Mouse (Mus musculus) adrenal gland, postnatal 4 days (tissue): ENCODE data around the gene AI837181. TPM values are rescaled to one million over a fixed set of nuclear protein-coding genes. Genes with fewer than 3 reads are reported as not detected.

Experiments used
- DNase-seq, 2 experiments: peaks; one replicate each; pipeline ENCODE4 v3.0.0; 2021 to 2022; ENCODE audit warnings: low spot score in 2 of 2, mixed read lengths in 2 of 2
- total RNA-seq, 2 experiments: library from RNA; stranded (reverse); gene quantifications; 2 replicates each; pipeline ENCODE4 v1.2.3; 2021

AI837181 gene
- total RNA-seq, 2 experiments from 2014 or later, result 55.1 to 56.7 TPM

DNA sequence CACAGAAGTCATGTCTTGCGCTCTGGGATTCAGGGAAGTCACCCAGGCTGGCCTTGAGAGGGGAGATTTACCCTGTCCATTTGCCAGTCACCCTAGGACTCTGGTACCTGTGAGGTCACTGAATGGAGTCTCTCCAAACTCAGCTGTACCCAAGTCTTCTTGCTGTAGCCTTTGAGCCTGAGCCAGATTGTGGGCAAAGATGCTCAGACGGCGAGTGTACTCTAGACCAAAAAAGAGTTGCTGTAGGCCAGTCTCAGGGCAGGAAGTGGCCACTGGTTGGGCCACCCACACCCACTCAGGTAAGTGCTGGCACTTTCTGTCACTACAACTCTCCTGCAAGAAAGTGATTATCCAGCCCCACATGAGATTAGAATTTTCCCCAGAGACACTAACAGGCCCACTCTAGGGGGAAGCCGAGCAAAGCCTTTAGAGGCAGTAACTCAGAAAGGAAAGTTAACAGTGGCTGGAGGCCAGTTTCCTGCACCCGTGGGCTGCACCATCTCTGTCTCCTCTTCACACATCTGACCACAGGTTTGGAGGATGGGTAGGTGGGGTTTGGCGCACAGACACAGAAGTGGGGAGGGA, 42.1 kb downstream of the AI837181 start:
- DNase-seq, result no peak

DNA sequence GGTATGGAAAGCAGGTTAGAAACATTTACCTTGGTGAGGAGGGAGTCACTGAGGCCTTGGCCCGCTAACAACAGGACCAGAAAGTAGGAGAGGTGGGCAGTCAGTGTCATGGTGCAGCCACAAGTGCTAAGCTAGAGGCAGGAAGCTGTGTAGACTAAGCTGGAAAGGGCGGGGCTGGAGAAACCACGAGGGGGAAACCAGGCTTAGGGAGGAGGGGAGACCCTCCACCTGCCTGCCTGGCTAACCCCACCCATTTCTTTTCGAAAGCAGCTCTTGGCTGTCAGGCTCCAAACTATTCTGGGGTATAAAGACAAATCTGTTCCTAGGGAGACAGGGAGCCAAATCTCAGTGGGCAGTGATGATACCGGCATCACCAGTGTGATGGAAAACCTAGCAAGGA, 43.4 kb downstream of the AI837181 start, which contains the start of gene Ctsw:
Gene Ctsw (minus strand): TSS at position 134 of the 400 bp plus-strand sequence.
- DNase-seq, result no peak

DNA sequence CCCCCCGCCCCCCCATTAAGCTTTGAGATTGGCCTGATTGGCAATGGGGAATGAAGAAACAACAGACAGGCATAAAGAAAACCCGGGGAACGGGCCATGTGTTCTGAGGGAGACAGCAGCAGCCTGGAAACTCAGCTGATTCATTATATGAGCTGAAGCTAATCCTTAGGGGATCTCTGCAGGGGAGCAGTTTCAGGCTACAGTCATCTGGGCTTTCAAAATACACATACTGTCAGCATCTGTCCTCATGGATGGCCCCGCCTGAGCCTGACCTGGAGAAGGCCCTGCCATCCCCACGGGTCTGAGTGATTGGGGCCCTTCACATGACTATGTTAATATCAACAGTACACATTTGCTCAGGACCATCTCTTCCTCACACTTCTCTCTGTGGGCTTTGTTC, 46.9 kb downstream of the AI837181 start:
- DNase-seq, result no peak

DNA sequence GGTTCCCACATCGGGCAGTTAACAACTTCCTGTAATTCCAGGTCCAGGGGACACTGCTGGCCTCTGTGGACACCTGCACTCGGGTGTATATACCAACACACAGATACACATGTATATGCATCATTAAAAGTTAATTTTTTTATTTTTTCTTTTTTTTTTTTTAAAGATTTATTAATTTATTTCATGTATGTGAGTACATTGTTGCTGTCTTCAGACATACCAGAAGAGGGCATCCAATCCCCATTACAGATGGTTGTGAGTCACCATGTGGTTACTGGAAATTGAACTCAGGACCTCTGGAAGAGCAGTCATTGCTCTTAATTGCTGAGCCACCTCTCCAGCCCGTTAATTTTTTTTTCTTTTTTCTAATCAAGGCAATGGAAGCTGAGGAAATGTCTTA, 47.9 kb downstream of the AI837181 start:
- DNase-seq, result no peak

DNA sequence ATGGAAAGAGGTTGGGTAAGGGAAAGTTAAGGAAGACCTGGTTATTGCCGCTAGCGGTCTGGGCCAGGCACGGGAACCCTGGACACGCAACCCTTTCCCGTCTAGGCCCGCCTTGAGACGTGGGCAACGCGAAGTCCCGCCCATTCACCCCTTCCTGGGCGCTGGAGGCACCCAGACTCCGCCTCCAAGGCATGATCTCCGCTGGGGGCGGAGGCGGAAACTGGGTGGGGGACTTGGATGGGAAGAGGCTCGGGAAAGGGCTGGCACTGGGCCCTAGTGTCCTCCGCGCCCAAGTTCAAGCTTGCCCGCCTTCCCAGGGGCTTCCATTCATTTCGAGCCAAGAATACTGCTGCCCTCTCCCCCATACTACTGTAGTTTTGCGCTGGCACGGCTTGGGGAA, 48.8 kb downstream of the AI837181 start, which contains the start of gene Efemp2:
Gene Efemp2 (plus strand): TSS at position 235 of the 400 bp plus-strand sequence.
- peak; percentile 43 to 73 for DNase-seq

DNA sequence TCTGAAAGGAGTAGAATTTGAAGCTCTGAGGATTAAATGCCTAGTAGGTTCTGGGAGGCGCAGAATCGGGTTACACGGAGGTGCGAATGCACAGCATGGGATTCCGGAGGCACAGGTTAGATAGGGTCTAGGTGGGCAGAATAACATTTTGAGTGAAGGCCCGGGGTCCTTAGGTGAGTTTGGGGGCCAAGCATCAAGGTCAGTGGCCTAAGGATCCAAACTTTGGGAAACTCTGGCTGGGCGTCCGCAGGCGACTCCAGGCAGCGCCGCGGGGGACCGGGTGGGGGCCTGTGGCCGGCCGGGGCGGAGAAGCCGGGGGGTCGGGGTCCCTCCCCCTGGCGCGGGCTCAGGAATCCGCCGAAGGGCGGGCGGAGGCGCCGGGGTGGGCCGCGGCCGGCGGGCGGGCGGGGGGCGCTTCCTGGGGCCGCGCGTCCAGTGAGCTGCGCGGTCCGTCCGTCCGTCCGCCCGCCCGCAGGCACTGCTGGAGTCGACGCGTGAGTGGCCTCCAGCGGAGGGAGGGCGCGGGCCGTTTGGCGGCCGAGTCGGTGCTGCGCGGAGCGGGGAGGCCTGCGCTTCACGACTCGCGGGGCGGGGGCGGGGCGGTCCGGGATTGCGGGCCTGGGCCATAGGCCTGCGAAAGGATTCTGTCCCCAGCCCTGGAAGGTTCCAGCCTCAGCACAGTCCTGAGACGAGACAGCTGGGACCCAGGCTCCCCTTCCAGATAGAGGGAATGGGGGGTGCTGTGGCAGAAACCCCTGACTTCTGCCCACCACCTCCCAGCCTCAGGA, 49.5 kb downstream of the AI837181 start:
- DNase-seq, result no peak

DNA sequence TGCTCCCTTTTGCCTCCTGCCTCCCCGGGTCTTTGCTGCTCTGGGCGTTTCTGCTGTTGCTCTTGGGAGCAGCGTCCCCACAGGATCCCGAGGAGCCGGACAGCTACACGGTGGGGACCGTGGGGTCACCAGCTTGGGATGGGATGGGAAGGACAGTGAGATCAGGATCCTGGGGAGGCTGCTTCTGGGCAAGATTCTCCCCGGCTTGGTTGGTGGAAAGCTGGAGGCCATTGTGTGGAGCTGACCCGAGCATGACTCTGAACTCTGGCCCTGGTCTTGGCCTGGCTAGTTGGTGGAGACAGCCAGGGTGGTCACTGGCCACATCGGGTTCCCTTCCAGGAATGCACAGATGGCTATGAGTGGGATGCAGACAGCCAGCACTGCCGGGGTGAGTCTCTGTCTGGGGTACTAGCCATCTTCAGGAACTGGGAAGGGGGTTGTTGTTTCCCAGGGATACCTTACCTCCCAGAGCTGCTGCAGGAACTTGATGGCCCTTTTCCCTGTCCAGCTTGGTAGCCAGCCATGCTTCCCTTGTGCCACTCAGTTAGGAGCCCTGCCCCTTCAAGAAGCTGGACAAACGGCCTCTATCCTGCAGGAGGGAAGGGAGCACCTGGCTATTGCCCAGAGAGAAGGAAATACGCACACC, 50.2 kb downstream of the AI837181 start:
- DNase-seq, result no peak

Other genes with a start within 250 kb of the AI837181 start
- 10 to 100 TPM; 35.0 to 39.4 TPM for gene Pacs1, start 152.0 kb upstream of the AI837181 start, total RNA-seq
- gene Sf3b2, start 129.7 kb upstream of the AI837181 start, total RNA-seq, result 100 to 1,000 TPM; 210 to 224 TPM
- gene Gal3st3, start 126.8 kb upstream of the AI837181 start, total RNA-seq, result under 1 TPM; 0.45 to 0.67 TPM
- gene Catsper1, start 89.4 kb upstream of the AI837181 start, total RNA-seq, result not detected
- gene Cst6, start 75.6 kb upstream of the AI837181 start, total RNA-seq, result 1 to 10 TPM; 2.6 to 3.4 TPM
- 10 to 100 TPM; 36.5 to 42.2 TPM for gene Eif1ad, start 58.4 kb upstream of the AI837181 start, total RNA-seq
- gene Banf1, start 58.0 kb upstream of the AI837181 start, total RNA-seq, result 100 to 1,000 TPM; 153 to 164 TPM
- gene Sart1, start 36.4 kb upstream of the AI837181 start, total RNA-seq, result 100 to 1,000 TPM in 1 of 2 experiments, 10 to 100 TPM in 1; 98.7 to 123 TPM
- not detected for gene Tsga10ip, start 22.6 kb upstream of the AI837181 start, total RNA-seq
- gene Drap1, start 165 bp upstream of the AI837181 start, total RNA-seq, result 100 to 1,000 TPM; 236 to 266 TPM
- under 1 TPM in 1 of 2 experiments, not detected in 1; 0.20 TPM for gene Fosl1, start 22.4 kb downstream of the AI837181 start, total RNA-seq
- gene Ccdc85b, start 32.8 kb downstream of the AI837181 start, total RNA-seq, result 10 to 100 TPM; 10.4 to 10.6 TPM
- 100 to 1,000 TPM; 134 to 137 TPM for gene Fibp, start 35.5 kb downstream of the AI837181 start, total RNA-seq
- gene Ctsw, start 43.4 kb downstream of the AI837181 start, total RNA-seq, result 1 to 10 TPM in 1 of 2 experiments, under 1 TPM in 1; 0.67 to 1.3 TPM
- gene Efemp2, start 48.8 kb downstream of the AI837181 start, total RNA-seq, result 10 to 100 TPM; 80.0 to 88.0 TPM
- 10 to 100 TPM; 24.9 to 29.8 TPM for gene Mus81, start 63.3 kb downstream of the AI837181 start, total RNA-seq
- gene Cfl1, start 65.3 kb downstream of the AI837181 start, total RNA-seq, result 100 to 1,000 TPM; 789 to 859 TPM
- gene 1700020D05Rik, start 78.6 kb downstream of the AI837181 start, total RNA-seq, result 1 to 10 TPM; 3.0 to 3.5 TPM
- gene Snx32, start 85.4 kb downstream of the AI837181 start, total RNA-seq, result 10 to 100 TPM; 15.1 to 16.0 TPM
- 1 to 10 TPM in 1 of 2 experiments, not detected in 1; 1.6 TPM for gene Ovol1, start 135.5 kb downstream of the AI837181 start, total RNA-seq
- gene Ap5b1, start 142.9 kb downstream of the AI837181 start, total RNA-seq, result 1 to 10 TPM; 6.0 to 8.9 TPM
- 100 to 1,000 TPM; 109 to 110 TPM for gene Rnaseh2c, start 176.7 kb downstream of the AI837181 start, total RNA-seq
- gene Kat5, start 185.1 kb downstream of the AI837181 start, total RNA-seq, result 10 to 100 TPM; 69.0 to 83.1 TPM
- 10 to 100 TPM; 71.0 to 73.6 TPM for gene Rela, start 212.3 kb downstream of the AI837181 start, total RNA-seq
- gene Sipa1, start 238.6 kb downstream of the AI837181 start, total RNA-seq, result 10 to 100 TPM; 85.0 to 90.1 TPM